Mouse (Mus musculus): ENCODE measurements at regions not wholly inside any gene's neighbourhood (a gene's known extent, or its start where the extent isn't known, plus 50 kb on each side); places are given as distances from the start of the nearest gene placed in this dataset.

- no peak for DNase-seq (ENCODE audit: low read depth, low spot score)
Measured at GRCm38 (mm10) chr7:118042914-118043313, 73.1 kb downstream of the Rps15a start.

GRCm38 (mm10) chr7:118039862-118040261, 76.1 kb downstream of the Rps15a start:
- no peak for DNase-seq (ENCODE audit: low read depth, low spot score)

- DNase-seq (ENCODE audit: low read depth, low spot score), result no peak
Measured at GRCm38 (mm10) chr7:118037062-118037461, 78.9 kb downstream of the Rps15a start.

- DNase-seq (ENCODE audit: low read depth, low spot score), result no peak
Measured at GRCm38 (mm10) chr7:118026106-118026526, 89.9 kb downstream of the Rps15a start.

GRCm38 (mm10) chr7:118004620-118005019, 111.4 kb downstream of the Rps15a start:
- DNase-seq (ENCODE audit: low read depth, low spot score), result no peak

- DNase-seq (ENCODE audit: low read depth, low spot score), result no peak
Measured at GRCm38 (mm10) chr7:118001881-118002280, 114.1 kb downstream of the Rps15a start.

- DNase-seq (ENCODE audit: low read depth, low spot score), result peak; percentile 53
Measured at GRCm38 (mm10) chr7:118001121-118001520, 114.9 kb downstream of the Rps15a start.

- no peak for DNase-seq (ENCODE audit: low read depth, low spot score)
Measured at GRCm38 (mm10) chr7:117982177-117982576, 133.8 kb downstream of the Rps15a start.

GRCm38 (mm10) chr7:117971176-117971575, 144.8 kb downstream of the Rps15a start:
- no peak for DNase-seq (ENCODE audit: low read depth, low spot score)

- DNase-seq (ENCODE audit: low read depth, low spot score), result no peak
Measured at GRCm38 (mm10) chr7:117943435-117943834, 172.6 kb downstream of the Rps15a start.

- DNase-seq (ENCODE audit: low read depth, low spot score), result no peak
Measured at GRCm38 (mm10) chr7:117939618-117940017, 176.4 kb downstream of the Rps15a start.

GRCm38 (mm10) chr7:117934908-117935307, 181.1 kb downstream of the Rps15a start:
- DNase-seq (ENCODE audit: low read depth, low spot score), result no peak

GRCm38 (mm10) chr7:117931234-117931895, 184.6 kb downstream of the Rps15a start:
- no peak for DNase-seq (ENCODE audit: low read depth, low spot score)

GRCm38 (mm10) chr7:117930392-117930791, 185.6 kb downstream of the Rps15a start:
- no peak for DNase-seq (ENCODE audit: low read depth, low spot score)

GRCm38 (mm10) chr7:117926396-117926795, 189.6 kb downstream of the Rps15a start:
- DNase-seq (ENCODE audit: low read depth, low spot score), result no peak

GRCm38 (mm10) chr7:117922270-117922669, 193.7 kb downstream of the Rps15a start:
- no peak for DNase-seq (ENCODE audit: low read depth, low spot score)

GRCm38 (mm10) chr7:117918206-117918995, 197.6 kb downstream of the Rps15a start:
- DNase-seq (ENCODE audit: low read depth, low spot score), result no peak

- DNase-seq (ENCODE audit: low read depth, low spot score), result no peak
Measured at GRCm38 (mm10) chr7:117916915-117917314, 199.1 kb downstream of the Rps15a start.

GRCm38 (mm10) chr7:117912453-117912852, 203.5 kb downstream of the Rps15a start:
- DNase-seq (ENCODE audit: low read depth, low spot score), result no peak

GRCm38 (mm10) chr7:117911062-117911461, 204.9 kb downstream of the Rps15a start:
- DNase-seq (ENCODE audit: low read depth, low spot score), result no peak

GRCm38 (mm10) chr7:117896528-117896927, 219.5 kb downstream of the Rps15a start:
- DNase-seq (ENCODE audit: low read depth, low spot score), result peak; percentile 9

- no peak for DNase-seq (ENCODE audit: low read depth, low spot score)
Measured at GRCm38 (mm10) chr7:117887288-117887687, 228.7 kb downstream of the Rps15a start.

GRCm38 (mm10) chr7:117882803-117883202, 233.2 kb downstream of the Rps15a start:
- DNase-seq (ENCODE audit: low read depth, low spot score), result peak; percentile 64
